Mouse (Mus musculus): ENCODE measurements at regions not wholly inside any gene's neighbourhood (a gene's known extent, or its start where the extent isn't known, plus 50 kb on each side); places are given as distances from the start of the nearest gene placed in this dataset.

- Histone ChIP-seq H3K36me3 (ENCODE audit: control insufficient read depth, insufficient read depth, low read length) (no peaks in the 10 kb centered on the region), H3K9ac (ENCODE audit: low read length) (no peak overlapping the region), H3K4me2 (ENCODE audit: low read depth, low read length) (no peak overlapping the region), H3K4me1 (replicated peaks; ENCODE audit: control insufficient read depth, insufficient read depth, low read length) (no peaks in the 10 kb centered on the region), H3K27me3 (ENCODE audit: control insufficient read depth, insufficient read depth, low read depth, low read length) (no peaks in the 10 kb centered on the region), H3K27ac (ENCODE audit: low read length) (no peak overlapping the region), H3K9me3 (ENCODE audit: control insufficient read depth, low read length) (no peaks in the 10 kb centered on the region), H3K4me3 (ENCODE audit: low read length) (no peak overlapping the region)
- no peak for ATAC-seq (ENCODE audit: low read depth)
- 82% methylated on average over 5 of the region's 5 CpGs for WGBS
Measured at GRCm38 (mm10) chr3:29768592-29768991, 686.8 kb downstream of the Egfem1 start.

GRCm38 (mm10) chr3:29764021-29764420, 682.2 kb downstream of the Egfem1 start:
- Histone ChIP-seq H3K27me3 (ENCODE audit: control insufficient read depth, insufficient read depth, low read depth, low read length) (no peaks in the 10 kb centered on the region), H3K4me3 (ENCODE audit: low read length) (no peak overlapping the region), H3K9ac (ENCODE audit: low read length) (no peak overlapping the region), H3K4me1 (replicated peaks; ENCODE audit: control insufficient read depth, insufficient read depth, low read length) (no peaks in the 10 kb centered on the region), H3K27ac (ENCODE audit: low read length) (no peak overlapping the region), H3K36me3 (ENCODE audit: control insufficient read depth, insufficient read depth, low read length) (no peaks in the 10 kb centered on the region), H3K9me3 (ENCODE audit: control insufficient read depth, low read length) (no peaks in the 10 kb centered on the region), H3K4me2 (ENCODE audit: low read depth, low read length) (no peak overlapping the region)
- WGBS = 93% methylated on average over 3 of the region's 3 CpGs
- no peak for ATAC-seq (ENCODE audit: low read depth)

DNA sequence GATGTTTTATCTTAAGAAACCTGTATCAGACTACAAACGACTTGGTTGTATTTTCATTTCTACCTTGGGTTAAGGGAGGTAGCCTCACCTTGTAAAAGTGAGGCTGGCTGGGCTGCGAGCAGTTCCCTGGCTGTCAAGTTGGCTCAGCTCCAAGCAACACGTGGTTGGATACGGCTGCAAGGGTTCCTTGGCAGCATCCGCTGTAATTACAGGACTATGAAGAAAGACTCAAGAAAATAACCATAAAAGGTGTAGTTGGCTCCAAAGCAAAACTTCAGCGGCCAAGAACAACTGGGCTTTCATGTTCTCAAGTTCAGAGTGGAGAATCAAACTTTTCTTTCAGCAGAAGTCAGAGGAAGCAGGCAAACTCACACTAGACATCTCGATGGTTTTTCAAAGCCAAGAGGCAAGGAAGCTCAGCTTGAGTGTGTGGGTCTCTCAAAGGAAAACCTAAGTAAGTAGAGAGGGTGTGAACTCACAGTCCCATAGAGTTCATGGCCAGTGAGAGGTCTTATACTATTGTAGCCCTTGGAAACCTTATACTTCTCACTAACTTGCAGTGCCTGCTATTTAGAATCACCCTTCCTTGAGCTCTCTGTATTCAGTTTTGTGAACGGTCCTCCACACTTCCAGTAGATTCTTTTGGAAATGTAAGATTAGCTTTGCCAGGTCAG, 676.1 kb downstream of the Egfem1 start:
- Histone ChIP-seq H3K27ac (ENCODE audit: low read length) (no peak overlapping the region), H3K27me3 (ENCODE audit: control insufficient read depth, insufficient read depth, low read depth, low read length) (no peaks in the 10 kb centered on the region), H3K9ac (ENCODE audit: low read length) (no peak overlapping the region), H3K4me1 (replicated peaks; ENCODE audit: control insufficient read depth, insufficient read depth, low read length) (no peaks in the 10 kb centered on the region), H3K4me3 (ENCODE audit: low read length) (no peak overlapping the region), H3K4me2 (ENCODE audit: low read depth, low read length) (no peak overlapping the region), H3K36me3 (ENCODE audit: control insufficient read depth, insufficient read depth, low read length) (no peaks in the 10 kb centered on the region), H3K9me3 (ENCODE audit: control insufficient read depth, low read length) (no peaks in the 10 kb centered on the region)
- ATAC-seq (ENCODE audit: low read depth) = 0 out of 2 replicates have a peak, but pooled peaks have one; percentile 43
- WGBS = 33% methylated on average over 8 of the region's 8 CpGs

Data from lung, embryonic 16.5 days (tissue).